Mouse (Mus musculus) liver, adult 2 months (tissue): Measurements from ENCODE around the gene Tnni2. TPM values are rescaled to one million over a fixed set of nuclear protein-coding genes. Genes with fewer than 3 reads are reported as not detected.
A peak's percentile ranks its signal among the peaks of the same experiment; 100 is the strongest.

Source experiments
- DNase-seq: peaks from one replicate; pipeline ENCODE4 v3.0.0-alpha.2; 2011; ENCODE audit warnings: low read depth, low spot score; ENCODE audit errors: extremely low read depth
- H3K27ac ChIP-seq: fragments of 200-500 bp; replicated peaks from 2 replicates; pipeline ENCODE4 v1.5.1; 2012; ENCODE audit warnings: low read depth, mild to moderate bottlenecking, control low read depth, inconsistent platforms, low read length; ENCODE audit not compliant: insufficient read depth
- H3K27me3 ChIP-seq: fragments of 200-500 bp; 2 replicates; pipeline ENCODE4 v1.6.1; 2012; ENCODE audit warnings: mild to moderate bottlenecking, moderate library complexity, low read length, inconsistent platforms; ENCODE audit not compliant: control insufficient read depth, insufficient read depth
- H3K36me3 ChIP-seq: fragments of 200-500 bp; 2 replicates; pipeline ENCODE4 v1.6.1; 2012; ENCODE audit warnings: low read length, inconsistent platforms; ENCODE audit not compliant: control insufficient read depth, insufficient read depth
- H3K4me1 ChIP-seq: fragments of 200-500 bp; 2 replicates; pipeline ENCODE4 v1.6.1; 2011; ENCODE audit warnings: low read length; ENCODE audit not compliant: control insufficient read depth, insufficient read depth
- H3K4me3 ChIP-seq: fragments of 200-500 bp; 2 replicates; pipeline ENCODE4 v1.5.1; 2011; ENCODE audit warnings: low read depth, mild to moderate bottlenecking, control low read depth, low read length, moderate library complexity; ENCODE audit not compliant: insufficient read depth
- H3K79me2 ChIP-seq: fragments of 200-500 bp; 2 replicates; pipeline ENCODE4 v1.6.1; 2012; ENCODE audit warnings: inconsistent platforms, mild to moderate bottlenecking, low read length, moderate library complexity; ENCODE audit not compliant: control insufficient read depth, insufficient read depth
- H3K9ac ChIP-seq: fragments of 200-500 bp; 2 replicates; pipeline ENCODE4 v1.6.1; 2012; ENCODE audit warnings: low read depth, mild to moderate bottlenecking, control low read depth, inconsistent platforms, low read length
- CTCF ChIP-seq: fragments of 200-500 bp; IDR thresholded peaks from 2 replicates; pipeline ENCODE4 v1.5.1; 2011; ENCODE audit warnings: low read depth, low read length, control low read depth
- POLR2A ChIP-seq: fragments of 200-500 bp; IDR thresholded peaks from 2 replicates; pipeline ENCODE4 v1.6.1; 2011; ENCODE audit warnings: low read length, control low read depth; ENCODE audit not compliant: insufficient read depth; ENCODE audit errors: extremely low read depth
- WGBS: fragments of 180-500 bp; shearing (Covaris S2); methylation state at CpG from one replicate; pipeline ENCODE4 v1.1.7; 2018; 5-methylcytosine and 5-hydroxymethylcytosine counted together
- polyA plus RNA-seq: library from polyadenylated mRNA; depleted of rRNA; stranded (reverse); fragments of >200 nt; gene quantifications from 2 replicates; pipeline ENCODE4 v1.2.3, GENCODE M21; 2012
- total RNA-seq: library from RNA; depleted of rRNA; stranded (reverse); fragments of >200 nt; gene quantifications from 2 replicates; pipeline ENCODE4 v1.2.3, GENCODE M21; 2014

Gene Tnni2
- total and polyA plus RNA-seq, 2 experiments, result 10.1 TPM; not detected in 1

- no peak overlapping the region for H3K27ac ChIP-seq
- no peak for TF ChIP-seq POLR2A
- TF ChIP-seq CTCF, result no peak
- H3K4me3 ChIP-seq, result no peak overlapping the region
- no peaks in the 10 kb centered on the region for H3K27me3 ChIP-seq
- no peak overlapping the region for H3K9ac ChIP-seq
- H3K79me2 ChIP-seq, result no peaks in the 10 kb centered on the region
- H3K4me1 ChIP-seq, result no peaks in the 10 kb centered on the region
- 95% methylated on average over 2 of the region's 2 CpGs for WGBS
- H3K36me3 ChIP-seq, result no peaks in the 10 kb centered on the region
- no peak for DNase-seq
These were observed 23.6 kb upstream of the Tnni2 start for GRCm38 (mm10) chr7:142418027-142418426.

DNA sequence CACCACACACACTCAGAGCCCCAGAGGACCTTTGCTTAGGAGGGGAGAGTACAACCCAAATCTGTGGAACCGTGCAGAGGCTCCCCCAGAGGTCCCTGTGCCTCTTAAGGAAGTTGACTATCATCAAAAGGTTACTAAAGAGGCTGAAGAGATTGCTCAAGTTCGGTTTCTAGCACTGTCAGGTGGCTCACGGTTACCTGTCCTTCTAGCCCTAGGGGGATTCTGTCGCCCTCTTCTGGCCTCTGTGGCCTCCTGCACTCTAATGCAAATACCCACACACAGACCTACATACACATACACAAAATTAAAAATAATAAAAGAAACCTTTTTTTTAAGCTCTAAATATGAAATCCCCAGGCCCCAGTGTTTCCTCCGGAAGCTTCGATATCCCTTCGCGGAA is 22.9 kb upstream of the Tnni2 start:
- H3K4me1 ChIP-seq, result no peaks in the 10 kb centered on the region
- TF ChIP-seq CTCF (no peak), POLR2A (no peak)
- 92% methylated on average over 8 of the region's 8 CpGs for WGBS
- no peak overlapping the region for H3K27ac ChIP-seq
- no peaks in the 10 kb centered on the region for H3K79me2 ChIP-seq
- H3K36me3 ChIP-seq, result no peaks in the 10 kb centered on the region
- H3K4me3 ChIP-seq, result no peak overlapping the region
- DNase-seq, result no peak
- no peak overlapping the region for H3K9ac ChIP-seq
- no peaks in the 10 kb centered on the region for H3K27me3 ChIP-seq

GRCm38 (mm10) chr7:142419887-142420286 is 21.7 kb upstream of the Tnni2 start:
- no peaks in the 10 kb centered on the region for H3K36me3 ChIP-seq
- TF ChIP-seq POLR2A, result no peak
- TF ChIP-seq CTCF, result no peak
- 51% methylated on average over 5 of the region's 5 CpGs for WGBS
- H3K4me1 ChIP-seq, result no peaks in the 10 kb centered on the region
- no peaks in the 10 kb centered on the region for H3K79me2 ChIP-seq
- no peak overlapping the region for H3K4me3 ChIP-seq
- no peak overlapping the region for H3K9ac ChIP-seq
- DNase-seq, result peak; percentile 42
- H3K27me3 ChIP-seq, result no peaks in the 10 kb centered on the region
- H3K27ac ChIP-seq, result no peak overlapping the region

DNA sequence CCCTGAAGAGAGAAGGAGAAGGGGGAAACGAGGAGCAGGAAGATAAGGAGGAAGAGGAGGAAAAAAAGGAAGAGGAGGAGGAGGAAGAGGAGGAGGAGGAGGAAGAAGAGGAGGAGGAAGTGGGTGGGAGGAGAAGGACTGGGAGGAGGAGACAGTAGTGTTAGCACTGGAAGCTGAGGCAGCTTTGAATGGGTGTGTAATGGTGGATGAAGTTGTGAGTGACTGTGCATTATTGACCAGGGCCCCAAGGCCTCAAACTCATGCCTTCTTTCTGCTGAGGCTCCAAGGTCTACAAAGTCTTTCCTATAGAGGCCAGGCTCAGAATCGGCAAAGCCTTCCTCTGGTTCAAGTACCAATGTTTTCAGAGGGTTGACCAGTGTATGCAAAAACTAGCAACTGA is 19.8 kb upstream of the Tnni2 start:
- Histone ChIP-seq H3K36me3 (no peaks in the 10 kb centered on the region), H3K4me1 (no peaks in the 10 kb centered on the region), H3K27me3 (no peaks in the 10 kb centered on the region), H3K27ac (no peak overlapping the region), H3K79me2 (no peaks in the 10 kb centered on the region), H3K4me3 (no peak overlapping the region), H3K9ac (no peak overlapping the region)
- no peak for DNase-seq
- TF ChIP-seq CTCF, result no peak
- TF ChIP-seq POLR2A, result no peak
- 70% methylated on average over 2 of the region's 2 CpGs for WGBS

DNA sequence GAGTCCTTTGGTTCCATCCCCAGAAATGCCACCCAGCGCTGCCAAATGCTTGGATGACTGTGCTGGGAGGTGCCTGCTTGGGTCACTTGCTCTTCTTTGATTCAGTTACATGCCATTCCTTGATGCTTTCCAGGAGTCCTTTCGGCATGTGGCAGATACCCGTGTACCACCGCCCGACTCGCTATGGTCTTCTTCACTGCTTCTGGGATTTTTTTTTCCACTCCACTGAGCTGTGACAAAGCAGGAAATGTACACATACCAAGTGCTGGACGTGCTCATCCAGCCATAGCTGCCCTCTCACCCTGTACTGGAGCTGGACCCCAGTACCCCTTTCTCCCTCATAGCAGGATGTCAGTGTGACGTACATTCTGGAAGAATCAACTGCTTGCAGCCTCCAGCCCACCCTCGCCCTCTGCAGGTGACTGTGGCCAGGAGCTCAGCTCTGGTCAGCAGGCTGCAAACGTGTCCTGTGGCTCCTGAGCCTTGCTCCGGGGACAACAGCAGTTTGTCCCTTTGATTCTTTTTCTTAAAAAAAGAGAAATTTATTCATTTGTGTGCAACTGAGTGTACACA is 15.9 kb upstream of the Tnni2 start:
- DNase-seq, result no peak
- H3K36me3 ChIP-seq, result no peaks in the 10 kb centered on the region
- H3K79me2 ChIP-seq, result no peaks in the 10 kb centered on the region
- H3K27me3 ChIP-seq, result no peaks in the 10 kb centered on the region
- WGBS, result 77% methylated on average over 11 of the region's 11 CpGs
- H3K27ac ChIP-seq, result no peak overlapping the region
- no peaks in the 10 kb centered on the region for H3K4me1 ChIP-seq
- peak; percentile 56 for TF ChIP-seq CTCF
- no peak for TF ChIP-seq POLR2A
- no peak overlapping the region for H3K4me3 ChIP-seq
- H3K9ac ChIP-seq, result no peak overlapping the region

GRCm38 (mm10) chr7:142428213-142428612 is 13.4 kb upstream of the Tnni2 start:
- TF ChIP-seq POLR2A (no peak), CTCF (peak; percentile 7; the same call in 1 of the 2 replicates)
- Histone ChIP-seq H3K79me2 (no peaks in the 10 kb centered on the region), H3K36me3 (no peaks in the 10 kb centered on the region), H3K4me1 (no peaks in the 10 kb centered on the region), H3K27ac (no peak overlapping the region), H3K27me3 (no peaks in the 10 kb centered on the region), H3K9ac (no peak overlapping the region), H3K4me3 (no peak overlapping the region)
- 30% methylated on average over 7 of the region's 7 CpGs for WGBS
- DNase-seq, result no peak
